Mouse (Mus musculus): ENCODE measurements around the gene Abcg8.

Abcg8 gene

GRCm38 (mm10) chr17:84658195-84658594 lies 17.9 kb upstream of the Abcg8 start:
- no peak for DNase-seq (ENCODE audit: low read depth, low spot score)

DNA sequence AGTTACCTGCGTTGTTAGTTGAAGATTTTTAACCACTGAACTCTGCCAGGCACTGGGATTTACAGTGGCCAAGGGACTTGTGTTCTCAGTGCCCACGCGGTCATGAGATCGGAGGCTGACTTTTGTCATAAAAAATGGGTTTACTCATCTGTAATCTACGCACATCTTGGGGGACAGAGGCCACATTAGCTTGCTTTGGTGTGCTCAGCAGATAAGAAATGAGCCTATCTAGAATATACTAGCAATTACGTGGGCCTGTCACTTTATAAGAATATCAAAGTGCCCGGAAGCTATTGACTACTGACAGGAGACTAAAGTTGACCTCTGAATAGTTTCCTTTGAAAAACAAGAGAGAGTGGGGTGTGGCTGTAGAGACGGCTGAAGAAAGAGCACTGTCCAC lies 17.2 kb upstream of the Abcg8 start:
- DNase-seq (ENCODE audit: low read depth, low spot score): no peak

- DNase-seq (ENCODE audit: low read depth, low spot score): no peak
Observed at GRCm38 (mm10) chr17:84665053-84665452, 11.0 kb upstream of the Abcg8 start.

- no peak for DNase-seq (ENCODE audit: low read depth, low spot score)
Observed at GRCm38 (mm10) chr17:84665691-84666090, 10.4 kb upstream of the Abcg8 start.

GRCm38 (mm10) chr17:84667848-84668247 lies 8.3 kb upstream of the Abcg8 start:
- no peak for DNase-seq (ENCODE audit: low read depth, low spot score)

DNA sequence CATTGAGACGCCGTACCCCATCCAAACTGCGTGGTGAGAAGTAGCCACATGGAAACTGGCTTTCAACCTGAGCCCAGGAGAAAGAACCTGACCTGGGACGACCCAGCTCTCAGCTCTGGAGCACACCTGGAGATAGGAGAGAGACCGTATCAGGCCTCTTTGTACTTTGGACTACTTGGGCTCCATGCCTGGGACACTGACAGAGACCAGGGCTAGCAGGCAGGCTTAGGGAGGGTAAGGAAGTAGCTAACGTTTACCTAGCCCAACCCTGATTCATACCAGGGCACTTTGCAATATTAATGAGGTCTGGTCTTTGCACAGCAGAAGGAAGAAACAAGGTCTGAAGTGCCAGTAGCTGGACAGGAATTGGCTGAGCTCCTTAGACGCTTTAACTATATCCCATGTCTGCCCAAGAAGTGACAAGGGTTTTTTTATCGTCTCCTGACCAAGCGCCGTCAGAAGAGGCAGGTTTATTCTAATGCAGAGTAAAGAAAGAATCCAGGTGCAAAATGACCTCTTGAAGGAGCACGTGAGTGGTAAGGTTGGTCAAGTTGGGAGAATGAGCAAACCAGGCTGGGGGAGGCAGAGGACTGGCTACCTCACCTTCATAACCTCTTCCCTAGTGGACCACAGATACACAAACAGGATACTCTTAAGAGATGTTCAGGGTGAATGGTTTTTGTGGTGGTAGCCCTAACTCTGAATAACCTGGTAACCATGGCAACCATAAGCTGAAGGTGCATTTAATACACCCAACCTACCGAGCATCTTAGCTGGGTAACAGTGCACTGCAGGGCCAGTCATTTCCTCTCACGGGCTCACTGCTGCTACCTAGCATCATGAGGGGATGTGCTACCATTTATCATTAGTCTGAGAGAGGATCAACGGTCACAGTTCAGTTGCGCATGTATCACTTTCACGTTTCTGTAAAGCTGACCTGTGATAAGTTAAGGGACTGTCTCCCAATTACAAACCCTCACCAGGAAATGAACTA lies 3.4 kb upstream of the Abcg8 start:
- no peak for DNase-seq (ENCODE audit: low read depth, low spot score)

GRCm38 (mm10) chr17:84674048-84674447 lies 2.1 kb upstream of the Abcg8 start:
- DNase-seq (ENCODE audit: low read depth, low spot score): no peak

- no peak for DNase-seq (ENCODE audit: low read depth, low spot score)
Observed at GRCm38 (mm10) chr17:84675204-84675603, 898 bp upstream of the Abcg8 start.

- DNase-seq (ENCODE audit: low read depth, low spot score): no peak
Observed at GRCm38 (mm10) chr17:84677595-84677994, 1.5 kb downstream of the Abcg8 start.

GRCm38 (mm10) chr17:84681670-84682069 lies 5.6 kb downstream of the Abcg8 start:
- DNase-seq (ENCODE audit: low read depth, low spot score): no peak

- DNase-seq (ENCODE audit: low read depth, low spot score): no peak
Observed at GRCm38 (mm10) chr17:84682734-84683717, 6.9 kb downstream of the Abcg8 start, which contains the start of gene Abcg5. Gene Abcg5 (minus strand): TSS chr17:84683011.

GRCm38 (mm10) chr17:84684284-84684683 lies 8.2 kb downstream of the Abcg8 start:
- DNase-seq (ENCODE audit: low read depth, low spot score): no peak

- no peak for DNase-seq (ENCODE audit: low read depth, low spot score)
Observed at GRCm38 (mm10) chr17:84685286-84685685, 9.2 kb downstream of the Abcg8 start.

GRCm38 (mm10) chr17:84687994-84688393 lies 11.9 kb downstream of the Abcg8 start:
- DNase-seq (ENCODE audit: low read depth, low spot score): no peak

GRCm38 (mm10) chr17:84688834-84689233 lies 12.7 kb downstream of the Abcg8 start:
- no peak for DNase-seq (ENCODE audit: low read depth, low spot score)

- no peak for DNase-seq (ENCODE audit: low read depth, low spot score)
Observed at GRCm38 (mm10) chr17:84689316-84689715, 13.2 kb downstream of the Abcg8 start.

- DNase-seq (ENCODE audit: low read depth, low spot score): no peak
Observed at GRCm38 (mm10) chr17:84690111-84690510, 14.0 kb downstream of the Abcg8 start.

DNA sequence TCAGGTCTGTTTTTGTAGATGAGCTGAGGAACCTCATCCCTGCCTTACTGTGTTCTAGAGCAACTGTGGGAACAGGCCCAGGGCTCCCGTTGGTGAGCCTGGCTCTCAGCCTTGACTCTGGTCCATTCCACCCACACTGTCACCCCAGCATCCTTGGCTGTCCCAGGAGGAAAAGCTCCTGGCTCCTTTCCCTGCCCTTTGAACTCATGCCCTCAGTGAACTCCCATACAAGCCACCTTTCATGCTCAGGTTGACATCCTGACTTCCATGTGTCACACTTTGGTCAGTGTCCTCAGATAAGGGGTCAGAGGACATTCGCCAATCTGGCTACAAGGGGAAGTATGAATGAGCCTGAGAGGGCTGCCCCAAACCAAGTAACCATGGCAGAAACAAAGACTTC lies 17.6 kb downstream of the Abcg8 start:
- no peak for DNase-seq (ENCODE audit: low read depth, low spot score)

DNA sequence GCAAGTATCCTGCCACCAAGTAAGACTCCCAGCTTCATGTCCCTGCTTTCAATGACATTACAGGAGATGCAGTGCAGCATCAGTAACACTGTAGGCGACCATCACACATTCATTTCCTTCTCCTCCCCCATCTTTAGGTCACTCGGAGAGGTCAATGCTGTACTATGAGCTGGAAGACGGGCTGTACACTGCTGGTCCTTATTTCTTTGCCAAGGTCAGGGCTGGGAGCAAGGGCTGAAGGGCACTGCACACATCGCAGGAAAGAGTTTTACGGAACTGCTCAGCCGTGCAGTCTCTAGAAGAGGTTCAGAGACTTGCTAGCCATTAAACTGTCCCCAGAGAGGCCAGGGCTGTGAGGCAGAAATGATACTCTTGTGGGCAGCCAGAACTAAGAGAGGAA lies 20.4 kb downstream of the Abcg8 start:
- no peak for DNase-seq (ENCODE audit: low read depth, low spot score)

DNA sequence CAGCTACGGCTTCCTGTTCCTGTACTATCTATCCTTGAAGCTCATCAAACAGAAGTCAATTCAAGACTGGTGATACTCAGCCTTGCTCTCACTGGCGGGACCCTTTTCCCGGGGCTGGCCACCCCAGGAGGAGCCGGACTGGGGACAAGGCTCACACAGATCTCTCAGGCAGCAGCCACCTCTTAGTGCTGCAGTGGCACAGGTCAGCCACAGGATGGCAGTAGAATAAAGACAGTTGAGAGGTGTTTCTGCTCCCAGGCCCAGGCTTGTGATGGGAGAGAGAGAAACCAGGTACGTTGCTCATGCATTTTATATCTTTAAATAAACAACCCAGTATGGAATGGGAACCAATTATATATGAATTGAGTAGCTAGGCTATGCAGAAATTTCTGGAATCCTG lies 22.6 kb downstream of the Abcg8 start:
- peak; percentile 58 for DNase-seq (ENCODE audit: low read depth, low spot score)

DNA sequence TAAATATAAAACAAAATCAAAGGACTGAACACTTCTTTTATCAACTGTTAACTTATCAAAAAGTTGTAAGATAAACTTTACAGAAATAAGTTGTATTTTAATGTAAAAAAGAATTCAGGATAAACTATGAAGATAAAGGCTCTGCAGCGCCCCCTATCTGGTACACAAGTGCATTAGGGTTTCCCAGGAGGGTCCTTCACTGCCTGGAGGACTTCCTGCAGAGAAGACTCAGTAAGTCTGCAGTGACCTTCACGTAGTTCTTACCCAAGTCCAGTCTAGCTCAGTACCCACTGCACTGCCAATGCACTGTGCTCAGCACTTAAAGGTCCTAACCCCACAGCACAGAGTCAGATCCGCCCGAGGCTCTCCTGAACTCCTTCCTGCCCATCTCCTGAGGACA lies 31.3 kb downstream of the Abcg8 start:
- DNase-seq (ENCODE audit: low read depth, low spot score): peak; percentile 26

GRCm38 (mm10) chr17:84708818-84709217 lies 32.7 kb downstream of the Abcg8 start:
- no peak for DNase-seq (ENCODE audit: low read depth, low spot score)

Data from CD4-positive, CD25-positive, alpha-beta regulatory T cell, adult 2 months (primary cell).